Mouse (Mus musculus): ENCODE results near the gene Tpte. TPM values are rescaled to one million over a fixed set of nuclear protein-coding genes. Genes with fewer than 3 reads are reported as not detected.

The Tpte gene
- polyA plus RNA-seq (2015; fragmentation: Nextera tagmentation; extraction: Ambion mirVana) = 0.06 TPM in 1 of 2 replicates, not detected in the other

GRCm38 (mm10) chr8:22282999-22283491 lies at the start of gene Tpte:
Tpte (plus strand) TSS chr8:22283441.
- no peak within 1 kb of the TSS for H3K4me2 ChIP-seq (replicated peaks; ENCODE audit: low read depth, low read length)
- H3K9ac ChIP-seq (replicated peaks; ENCODE audit: low read length) = no peak within 1 kb of the TSS
- H3K4me1 ChIP-seq (ENCODE audit: insufficient read depth, low read length) = no peaks in the 10 kb centered on the region
- no peak within 1 kb of the TSS for H3K27ac ChIP-seq (ENCODE audit: low read length)
- no peaks in the 10 kb centered on the region for H3K27me3 ChIP-seq (ENCODE audit: insufficient read depth, low read length)
- 70% methylated on average over 2 of the region's 2 CpGs for WGBS
- no peaks in the 10 kb centered on the region for H3K9me3 ChIP-seq (ENCODE audit: low read length)
- no peaks in the 10 kb centered on the region for H3K36me3 ChIP-seq (ENCODE audit: insufficient read depth, low read length)
- no peak within 1 kb of the TSS for H3K4me3 ChIP-seq (ENCODE audit: low read length)
- ATAC-seq (ENCODE audit: low FRiP score, low TSS enrichment) = no peak

DNA sequence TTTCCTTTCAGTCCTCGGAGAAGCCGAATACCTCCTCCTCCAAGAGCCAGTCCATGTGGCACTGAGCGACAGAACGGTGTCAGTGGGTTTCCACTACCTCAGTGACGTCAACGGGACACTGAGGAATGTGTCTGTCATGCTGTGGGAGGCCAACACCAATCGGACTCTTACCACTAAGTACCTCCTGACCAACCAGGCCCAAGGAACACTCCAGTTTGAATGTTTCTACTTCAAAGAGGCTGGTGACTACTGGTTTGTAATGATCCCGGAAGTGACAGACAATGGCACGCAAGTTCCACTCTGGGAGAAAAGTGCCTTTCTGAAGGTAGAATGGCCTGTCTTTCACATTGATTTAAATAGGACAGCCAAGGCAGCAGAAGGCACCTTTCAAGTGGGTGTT lies 40.3 kb upstream of the Tpte start:
- ATAC-seq (ENCODE audit: low FRiP score, low TSS enrichment) = no peak
- no peaks in the 10 kb centered on the region for H3K36me3 ChIP-seq (ENCODE audit: insufficient read depth, low read length)
- no peak overlapping the region for H3K4me2 ChIP-seq (replicated peaks; ENCODE audit: low read depth, low read length)
- no peaks in the 10 kb centered on the region for H3K4me1 ChIP-seq (ENCODE audit: insufficient read depth, low read length)
- no peak overlapping the region for H3K4me3 ChIP-seq (ENCODE audit: low read length)
- H3K9ac ChIP-seq (replicated peaks; ENCODE audit: low read length) = no peak overlapping the region
- no peak overlapping the region for H3K27ac ChIP-seq (ENCODE audit: low read length)
- H3K9me3 ChIP-seq (ENCODE audit: low read length) = no peaks in the 10 kb centered on the region
- 91% methylated on average over 9 of the region's 9 CpGs for WGBS
- no peaks in the 10 kb centered on the region for H3K27me3 ChIP-seq (ENCODE audit: insufficient read depth, low read length)

- Histone ChIP-seq H3K4me1 (ENCODE audit: insufficient read depth, low read length) (no peaks in the 10 kb centered on the region), H3K9me3 (ENCODE audit: low read length) (no peaks in the 10 kb centered on the region), H3K27ac (ENCODE audit: low read length) (no peak overlapping the region), H3K4me3 (ENCODE audit: low read length) (no peak overlapping the region), H3K27me3 (ENCODE audit: insufficient read depth, low read length) (no peaks in the 10 kb centered on the region), H3K4me2 (replicated peaks; ENCODE audit: low read depth, low read length) (no peak overlapping the region), H3K9ac (replicated peaks; ENCODE audit: low read length) (no peak overlapping the region), H3K36me3 (ENCODE audit: insufficient read depth, low read length) (no peaks in the 10 kb centered on the region)
- ATAC-seq (ENCODE audit: low FRiP score, low TSS enrichment) = no peak
- 82% methylated on average over 1 of the region's 1 CpGs for WGBS
Observed at GRCm38 (mm10) chr8:22245663-22246062, 37.6 kb upstream of the Tpte start.

DNA sequence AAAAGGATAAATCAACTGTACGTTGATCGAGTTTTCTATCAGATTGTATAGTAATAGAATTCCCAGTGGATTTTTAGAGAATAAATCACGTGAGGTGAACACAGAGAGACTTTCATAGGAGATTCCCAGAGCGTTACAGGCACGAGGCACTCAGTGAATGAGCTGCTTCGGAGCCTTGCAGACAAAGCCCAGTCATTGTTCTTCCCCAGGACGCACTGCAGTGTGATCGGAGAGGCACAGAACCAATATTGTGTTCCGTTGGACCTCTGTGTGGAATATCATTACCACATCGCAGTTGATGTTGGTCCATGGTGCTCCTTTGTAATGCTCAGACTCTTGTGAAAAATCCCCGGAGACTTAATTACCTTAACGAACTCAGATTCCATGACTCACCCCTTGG lies 35.3 kb upstream of the Tpte start:
- Histone ChIP-seq H3K9me3 (ENCODE audit: low read length) (no peaks in the 10 kb centered on the region), H3K4me2 (replicated peaks; ENCODE audit: low read depth, low read length) (no peak overlapping the region), H3K27ac (ENCODE audit: low read length) (no peak overlapping the region), H3K27me3 (ENCODE audit: insufficient read depth, low read length) (no peaks in the 10 kb centered on the region), H3K4me3 (ENCODE audit: low read length) (no peak overlapping the region), H3K4me1 (ENCODE audit: insufficient read depth, low read length) (no peaks in the 10 kb centered on the region), H3K36me3 (ENCODE audit: insufficient read depth, low read length) (no peaks in the 10 kb centered on the region), H3K9ac (replicated peaks; ENCODE audit: low read length) (no peak overlapping the region)
- ATAC-seq (ENCODE audit: low FRiP score, low TSS enrichment) = no peak
- WGBS = 85% methylated on average over 12 of the region's 12 CpGs

GRCm38 (mm10) chr8:22249080-22249479 lies 34.2 kb upstream of the Tpte start:
- Histone ChIP-seq H3K4me3 (ENCODE audit: low read length) (no peak overlapping the region), H3K4me1 (ENCODE audit: insufficient read depth, low read length) (no peaks in the 10 kb centered on the region), H3K27ac (ENCODE audit: low read length) (no peak overlapping the region), H3K27me3 (ENCODE audit: insufficient read depth, low read length) (no peaks in the 10 kb centered on the region), H3K9ac (replicated peaks; ENCODE audit: low read length) (no peak overlapping the region), H3K36me3 (ENCODE audit: insufficient read depth, low read length) (no peaks in the 10 kb centered on the region), H3K9me3 (ENCODE audit: low read length) (peaks cover 4% of the 10 kb centered on the region; the same call in 1 of the 2 replicates), H3K4me2 (replicated peaks; ENCODE audit: low read depth, low read length) (no peak overlapping the region)
- WGBS = 79% methylated on average over 9 of the region's 9 CpGs
- ATAC-seq (ENCODE audit: low FRiP score, low TSS enrichment) = no peak

DNA sequence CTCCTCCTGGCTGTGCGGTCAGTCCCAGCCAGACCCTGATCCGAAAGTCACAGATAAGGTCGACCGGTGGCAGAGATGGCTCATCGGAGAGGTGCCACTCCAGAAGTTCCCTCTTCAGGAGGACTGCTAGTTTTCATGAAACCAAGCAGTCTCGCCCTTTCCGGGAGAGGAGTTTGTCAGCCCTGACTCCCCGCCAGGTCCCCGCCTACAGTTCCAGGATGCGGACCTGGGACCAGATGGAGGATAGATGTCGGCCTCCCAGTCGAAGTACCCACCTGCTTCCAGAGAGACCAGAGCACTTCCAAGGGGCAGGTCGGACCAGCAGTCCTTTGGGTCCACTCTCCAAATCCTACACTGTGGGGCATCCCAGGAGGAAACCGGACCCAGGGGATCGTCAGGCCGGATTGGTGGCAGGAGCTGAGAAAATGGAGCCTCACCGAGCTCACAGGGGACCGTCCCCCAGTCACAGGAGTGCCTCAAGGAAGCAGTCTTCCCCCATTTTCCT lies 24.2 kb upstream of the Tpte start:
- ATAC-seq (ENCODE audit: low FRiP score, low TSS enrichment) = no peak
- 90% methylated on average over 18 of the region's 18 CpGs for WGBS
- H3K4me2 ChIP-seq (replicated peaks; ENCODE audit: low read depth, low read length) = no peak overlapping the region

GRCm38 (mm10) chr8:22259531-22259930 lies 23.7 kb upstream of the Tpte start:
- WGBS = 80% methylated on average over 12 of the region's 12 CpGs
- H3K9me3 ChIP-seq (ENCODE audit: low read length) = no peaks in the 10 kb centered on the region
- no peak overlapping the region for H3K4me2 ChIP-seq (replicated peaks; ENCODE audit: low read depth, low read length)
- H3K9ac ChIP-seq (replicated peaks; ENCODE audit: low read length) = no peak overlapping the region
- no peak overlapping the region for H3K27ac ChIP-seq (ENCODE audit: low read length)
- no peak for ATAC-seq (ENCODE audit: low FRiP score, low TSS enrichment)
- H3K27me3 ChIP-seq (ENCODE audit: insufficient read depth, low read length) = no peaks in the 10 kb centered on the region
- H3K4me1 ChIP-seq (ENCODE audit: insufficient read depth, low read length) = no peaks in the 10 kb centered on the region; the same call in 1 of the 2 replicates
- no peak overlapping the region for H3K4me3 ChIP-seq (ENCODE audit: low read length)
- H3K36me3 ChIP-seq (ENCODE audit: insufficient read depth, low read length) = no peaks in the 10 kb centered on the region

More for the DNA sequence above, 24.2 kb upstream of the Tpte start:
- no peak overlapping the region for H3K9ac ChIP-seq (replicated peaks; ENCODE audit: low read length)
- peaks cover 3% of the 10 kb centered on the region; the same call in 1 of the 2 replicates for H3K9me3 ChIP-seq (ENCODE audit: low read length)
- H3K27me3 ChIP-seq (ENCODE audit: insufficient read depth, low read length) = no peaks in the 10 kb centered on the region
- H3K27ac ChIP-seq (ENCODE audit: low read length) = no peak overlapping the region
- H3K36me3 ChIP-seq (ENCODE audit: insufficient read depth, low read length) = no peaks in the 10 kb centered on the region
- no peak overlapping the region for H3K4me3 ChIP-seq (ENCODE audit: low read length)
- no peaks in the 10 kb centered on the region; the same call in 1 of the 2 replicates for H3K4me1 ChIP-seq (ENCODE audit: insufficient read depth, low read length)

DNA sequence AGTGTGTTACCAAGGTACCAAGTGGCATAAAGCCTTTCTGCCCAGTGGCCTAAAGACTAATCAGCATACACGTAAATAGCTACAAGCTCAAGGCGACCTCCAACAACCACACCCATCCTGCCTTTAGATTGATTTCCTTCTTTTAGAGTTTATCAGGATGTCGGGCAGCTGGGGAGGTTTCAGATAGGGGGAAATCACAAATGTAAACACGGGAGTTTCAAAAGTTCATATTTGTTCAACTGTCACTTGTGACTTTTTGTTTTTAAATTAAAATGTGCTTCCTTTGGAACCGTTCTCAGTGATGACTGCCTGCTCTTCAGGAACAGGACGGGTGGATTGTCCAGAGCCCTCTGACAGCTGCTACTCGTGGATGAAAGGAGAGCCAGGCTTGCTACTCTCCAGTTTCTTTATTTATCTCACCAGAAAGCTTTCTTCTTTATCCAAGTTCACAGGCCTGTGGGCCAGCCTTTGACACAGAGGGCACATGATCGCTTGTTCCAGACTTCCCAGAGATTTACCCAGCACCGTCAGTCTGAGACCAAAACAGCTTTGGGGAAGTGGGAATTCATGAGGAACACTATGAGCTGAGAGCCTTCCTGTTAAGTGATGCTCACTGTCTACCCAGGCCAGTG lies 23.0 kb upstream of the Tpte start:
- H3K27me3 ChIP-seq (ENCODE audit: insufficient read depth, low read length) = no peaks in the 10 kb centered on the region
- no peak overlapping the region for H3K4me2 ChIP-seq (replicated peaks; ENCODE audit: low read depth, low read length)
- peak overlapping the region; percentile 11; the same call in 1 of the 2 replicates for H3K27ac ChIP-seq (ENCODE audit: low read length)
- 38% methylated on average over 9 of the region's 9 CpGs for WGBS
- no peaks in the 10 kb centered on the region; the same call in 1 of the 2 replicates for H3K4me1 ChIP-seq (ENCODE audit: insufficient read depth, low read length)
- no peak overlapping the region for H3K9ac ChIP-seq (replicated peaks; ENCODE audit: low read length)
- H3K4me3 ChIP-seq (ENCODE audit: low read length) = no peak overlapping the region
- H3K36me3 ChIP-seq (ENCODE audit: insufficient read depth, low read length) = no peaks in the 10 kb centered on the region
- ATAC-seq (ENCODE audit: low FRiP score, low TSS enrichment) = no peak
- no peaks in the 10 kb centered on the region for H3K9me3 ChIP-seq (ENCODE audit: low read length)

DNA sequence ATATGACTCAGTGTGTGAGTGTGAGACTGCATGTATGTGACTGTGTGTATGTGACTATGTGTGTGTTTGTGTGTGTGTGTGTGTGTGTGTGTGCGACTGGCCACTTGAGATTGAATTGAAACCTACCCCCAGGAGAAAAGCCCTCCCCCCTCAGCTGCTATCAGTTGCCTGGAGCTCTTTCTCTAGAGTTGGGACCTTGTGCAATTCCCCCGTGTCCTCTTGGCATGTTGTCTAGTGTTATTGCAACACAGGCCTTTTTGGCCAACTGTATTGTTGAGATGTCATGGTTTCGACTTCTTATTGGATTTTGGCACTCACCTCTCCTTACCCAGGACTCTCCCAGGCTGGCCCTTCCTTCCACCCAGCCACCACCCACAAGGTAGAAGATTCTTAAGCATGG lies 21.0 kb upstream of the Tpte start:
- Histone ChIP-seq H3K9me3 (ENCODE audit: low read length) (no peaks in the 10 kb centered on the region), H3K4me3 (ENCODE audit: low read length) (no peak overlapping the region), H3K36me3 (ENCODE audit: insufficient read depth, low read length) (no peaks in the 10 kb centered on the region), H3K4me1 (ENCODE audit: insufficient read depth, low read length) (no peaks in the 10 kb centered on the region; the same call in 1 of the 2 replicates), H3K27me3 (ENCODE audit: insufficient read depth, low read length) (no peaks in the 10 kb centered on the region), H3K27ac (ENCODE audit: low read length) (no peak overlapping the region), H3K9ac (replicated peaks; ENCODE audit: low read length) (no peak overlapping the region), H3K4me2 (replicated peaks; ENCODE audit: low read depth, low read length) (no peak overlapping the region)
- WGBS = 93% methylated on average over 3 of the region's 3 CpGs
- ATAC-seq (ENCODE audit: low FRiP score, low TSS enrichment) = no peak

GRCm38 (mm10) chr8:22264292-22264691 lies 18.9 kb upstream of the Tpte start:
- Histone ChIP-seq H3K4me1 (ENCODE audit: insufficient read depth, low read length) (no peaks in the 10 kb centered on the region; the same call in 1 of the 2 replicates), H3K4me2 (replicated peaks; ENCODE audit: low read depth, low read length) (no peak overlapping the region), H3K36me3 (ENCODE audit: insufficient read depth, low read length) (no peaks in the 10 kb centered on the region), H3K27ac (ENCODE audit: low read length) (no peak overlapping the region), H3K4me3 (ENCODE audit: low read length) (no peak overlapping the region), H3K9ac (replicated peaks; ENCODE audit: low read length) (no peak overlapping the region), H3K9me3 (ENCODE audit: low read length) (no peaks in the 10 kb centered on the region), H3K27me3 (ENCODE audit: insufficient read depth, low read length) (no peaks in the 10 kb centered on the region)
- 79% methylated on average over 6 of the region's 6 CpGs for WGBS
- no peak for ATAC-seq (ENCODE audit: low FRiP score, low TSS enrichment)
